ENCODE assay signal across 8 mouse cellular contexts in the genomic region with DNA sequence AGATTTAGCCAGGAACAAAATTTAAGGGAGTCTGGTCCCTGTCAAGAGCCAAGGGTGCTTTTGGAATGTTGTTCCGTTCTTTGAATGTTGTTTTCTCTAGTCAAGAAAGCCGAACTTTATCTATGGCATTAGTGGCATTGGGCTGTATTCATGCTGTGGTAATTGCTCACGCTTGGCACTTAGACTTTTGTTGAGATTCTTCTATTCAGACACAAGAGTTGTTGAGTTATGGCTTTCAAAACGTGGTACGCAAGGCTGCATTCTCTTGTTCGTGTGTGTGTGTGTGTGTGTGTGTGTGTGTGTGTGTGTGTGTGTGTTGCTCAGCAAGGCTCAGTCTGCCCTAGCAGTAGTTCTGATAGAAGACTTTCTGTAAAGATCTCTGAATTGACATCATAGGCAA.
A peak's percentile ranks its signal among the peaks of the same experiment; 100 is the strongest.
DNase-seq lines count a peak whose midpoint lies in the region; ATAC-seq and TF ChIP-seq lines count a peak whose summit lies in the region.

No protein-coding gene starts in this region.

- H3K27ac ChIP-seq in lung, postnatal 0 days (ENCODE audit: low read length), result no peak overlapping the region
- no peak overlapping the region for H3K27ac ChIP-seq in limb, embryonic 12.5 days

- H3K9ac ChIP-seq in lung, postnatal 0 days (replicated peaks; ENCODE audit: low read depth), result no peak overlapping the region
- H3K9ac ChIP-seq in limb, embryonic 12.5 days (replicated peaks), result peak overlapping the region; percentile 67

- no peaks in the 10 kb centered on the region for H3K4me1 ChIP-seq in lung, postnatal 0 days (ENCODE audit: insufficient read depth, low read depth, low read length)
- H3K4me1 ChIP-seq in limb, embryonic 12.5 days (replicated peaks), result peaks cover 15% of the 10 kb centered on the region; the same call in 1 of the 2 replicates

- peak; percentile 42 for DNase-seq in cerebellum, adult 8-10 months
- DNase-seq in cerebellum, postnatal 4 days (ENCODE audit: low spot score in 2 of 2), result no peak
- no peak for DNase-seq in lung, postnatal 0 days (ENCODE audit: low spot score)
- DNase-seq in lung, postnatal 36 days, result no peak
- no peak for DNase-seq in urinary bladder, postnatal 4 days (ENCODE audit: low spot score in 2 of 2)
- no peak for DNase-seq in spleen, postnatal 10 days (ENCODE audit: low spot score in 2 of 2)
- DNase-seq in spleen, adult 12 weeks (ENCODE audit: low spot score), result no peak

- H3K27me3 ChIP-seq in lung, postnatal 0 days (replicated peaks; ENCODE audit: insufficient read depth, low read length), result no peaks in the 10 kb centered on the region
- peaks cover 11% of the 10 kb centered on the region for H3K27me3 ChIP-seq in limb, embryonic 12.5 days

- TF ChIP-seq EP300 in lung, postnatal 0 days (IDR thresholded peaks at IDR 0.05), result no peak

- H3K4me2 ChIP-seq in lung, postnatal 0 days (replicated peaks; ENCODE audit: low read depth, low read length), result peak overlapping the region; percentile 56; the same call in 1 of the 2 replicates
- H3K4me2 ChIP-seq in limb, embryonic 12.5 days, result peak overlapping the region; percentile 85

- 16% methylated on average over 6 of the region's 6 CpGs for WGBS in lung, postnatal 0 days
- 21% methylated on average over 6 of the region's 6 CpGs for WGBS in limb, embryonic 12.5 days

- no peaks in the 10 kb centered on the region for H3K9me3 ChIP-seq in lung, postnatal 0 days (ENCODE audit: low read length)
- no peaks in the 10 kb centered on the region for H3K9me3 ChIP-seq in limb, embryonic 12.5 days

- H3K4me3 ChIP-seq in lung, postnatal 0 days (ENCODE audit: low read depth, low read length), result no peak overlapping the region
- H3K4me3 ChIP-seq in limb, embryonic 12.5 days (replicated peaks), result peak overlapping the region; percentile 58

- TF ChIP-seq CTCF in lung, postnatal 0 days (IDR thresholded peaks at IDR 0.05), result no peak

- no peaks in the 10 kb centered on the region for H3K36me3 ChIP-seq in lung, postnatal 0 days (ENCODE audit: insufficient read depth, low read length)
- no peaks in the 10 kb centered on the region for H3K36me3 ChIP-seq in limb, embryonic 12.5 days

- ATAC-seq in lung, postnatal 0 days, result no peak
- no peak for ATAC-seq in limb, embryonic 12.5 days (ENCODE audit: insufficient number of reproducible peaks, insufficient read depth, low FRiP score, low TSS enrichment, low read depth)
